Mouse (Mus musculus): ENCODE measurements around the gene Sgsm1. TPM values are rescaled to one million over a fixed set of nuclear protein-coding genes. Genes with fewer than 3 reads are reported as not detected.
"Not testable (repeated sequence)": the region's sequence is repeated elsewhere in the genome, so short reads cannot be mapped to it uniquely, and the experiment has no call there.

Sgsm1 gene
- polyA plus RNA-seq, 1 experiment = 0.08 TPM

GRCm38 (mm10) chr5:113349810-113350209 lies 39.2 kb upstream of the Sgsm1 start:
- TF ChIP-seq POLR2A (IDR thresholded peaks at IDR 0.05; ENCODE audit: low read depth, low read length) = no peak
- TF ChIP-seq CTCF (IDR thresholded peaks at IDR 0.05; ENCODE audit: extremely low read depth, insufficient read depth, insufficient read length, insufficient replicate concordance) = no peak
- no peak for DNase-seq (ENCODE audit: low read depth in 1 of 2, low spot score in 2 of 2)
- H3K27me3 ChIP-seq (ENCODE audit: control insufficient read depth, insufficient read depth, low read length) = 0 out of 2 replicates have a peak, but pooled peaks cover 6% of the 10 kb centered on the region
- H3K36me3 ChIP-seq (ENCODE audit: control insufficient read depth, insufficient read depth, low read length) = no peaks in the 10 kb centered on the region
- 41% methylated on average over 7 of the region's 7 CpGs for WGBS
- H3K4me3 ChIP-seq (ENCODE audit: extremely low read depth, insufficient read depth, insufficient read length) = no peak overlapping the region
- no peaks in the 10 kb centered on the region for H3K4me1 ChIP-seq (ENCODE audit: control insufficient read depth, insufficient read depth, insufficient read length)
- no peak overlapping the region for H3K27ac ChIP-seq (ENCODE audit: insufficient read depth, low read length)

- WGBS = 13% methylated on average over 7 of the region's 7 CpGs
- Histone ChIP-seq H3K36me3 (ENCODE audit: control insufficient read depth, insufficient read depth, low read length) (no peaks in the 10 kb centered on the region), H3K4me3 (ENCODE audit: extremely low read depth, insufficient read depth, insufficient read length) (no peak overlapping the region), H3K27me3 (ENCODE audit: control insufficient read depth, insufficient read depth, low read length) (0 out of 2 replicates have a peak, but pooled peaks cover 6% of the 10 kb centered on the region), H3K27ac (ENCODE audit: insufficient read depth, low read length) (no peak overlapping the region), H3K4me1 (ENCODE audit: control insufficient read depth, insufficient read depth, insufficient read length) (no peaks in the 10 kb centered on the region)
- no peak for TF ChIP-seq CTCF (IDR thresholded peaks at IDR 0.05; ENCODE audit: extremely low read depth, insufficient read depth, insufficient read length, insufficient replicate concordance)
- no peak for TF ChIP-seq POLR2A (IDR thresholded peaks at IDR 0.05; ENCODE audit: low read depth, low read length)
- DNase-seq (ENCODE audit: low read depth in 1 of 2, low spot score in 2 of 2) = no peak
These were observed 38.6 kb upstream of the Sgsm1 start for GRCm38 (mm10) chr5:113349226-113349625.

GRCm38 (mm10) chr5:113348597-113348996 lies 38.0 kb upstream of the Sgsm1 start:
- Histone ChIP-seq H3K36me3 (ENCODE audit: control insufficient read depth, insufficient read depth, low read length) (no peaks in the 10 kb centered on the region), H3K4me1 (ENCODE audit: control insufficient read depth, insufficient read depth, insufficient read length) (no peaks in the 10 kb centered on the region), H3K27ac (ENCODE audit: insufficient read depth, low read length) (no peak overlapping the region), H3K4me3 (ENCODE audit: extremely low read depth, insufficient read depth, insufficient read length) (no peak overlapping the region), H3K27me3 (ENCODE audit: control insufficient read depth, insufficient read depth, low read length) (0 out of 2 replicates have a peak, but pooled peaks cover 6% of the 10 kb centered on the region)
- 20% methylated on average over 13 of the region's 13 CpGs for WGBS
- no peak for TF ChIP-seq POLR2A (IDR thresholded peaks at IDR 0.05; ENCODE audit: low read depth, low read length)
- no peak for TF ChIP-seq CTCF (IDR thresholded peaks at IDR 0.05; ENCODE audit: extremely low read depth, insufficient read depth, insufficient read length, insufficient replicate concordance)
- DNase-seq (ENCODE audit: low read depth in 1 of 2, low spot score in 2 of 2) = no peak

GRCm38 (mm10) chr5:113347593-113347992 lies 37.0 kb upstream of the Sgsm1 start:
- TF ChIP-seq CTCF (IDR thresholded peaks at IDR 0.05; ENCODE audit: extremely low read depth, insufficient read depth, insufficient read length, insufficient replicate concordance) (no peak), POLR2A (IDR thresholded peaks at IDR 0.05; ENCODE audit: low read depth, low read length) (no peak)
- Histone ChIP-seq H3K4me3 (ENCODE audit: extremely low read depth, insufficient read depth, insufficient read length) (no peak overlapping the region), H3K27me3 (ENCODE audit: control insufficient read depth, insufficient read depth, low read length) (0 out of 2 replicates have a peak, but pooled peaks cover 6% of the 10 kb centered on the region), H3K4me1 (ENCODE audit: control insufficient read depth, insufficient read depth, insufficient read length) (no peaks in the 10 kb centered on the region), H3K27ac (ENCODE audit: insufficient read depth, low read length) (no peak overlapping the region), H3K36me3 (ENCODE audit: control insufficient read depth, insufficient read depth, low read length) (no peaks in the 10 kb centered on the region)
- no peak for DNase-seq (ENCODE audit: low read depth in 1 of 2, low spot score in 2 of 2)
- WGBS = 43% methylated on average over 12 of the region's 12 CpGs

GRCm38 (mm10) chr5:113346651-113347050 lies 36.1 kb upstream of the Sgsm1 start:
- not testable (repeated sequence) for H3K27ac ChIP-seq (ENCODE audit: insufficient read depth, low read length)

GRCm38 (mm10) chr5:113345781-113346180 lies 35.2 kb upstream of the Sgsm1 start:
- H3K4me3 ChIP-seq (ENCODE audit: extremely low read depth, insufficient read depth, insufficient read length) = no peak overlapping the region
- DNase-seq (ENCODE audit: low read depth in 1 of 2, low spot score in 2 of 2) = no peak
- H3K27me3 ChIP-seq (ENCODE audit: control insufficient read depth, insufficient read depth, low read length) = 0 out of 2 replicates have a peak, but pooled peaks cover 6% of the 10 kb centered on the region
- 21% methylated on average over 11 of the region's 11 CpGs for WGBS
- TF ChIP-seq POLR2A (IDR thresholded peaks at IDR 0.05; ENCODE audit: low read depth, low read length) (no peak), CTCF (IDR thresholded peaks at IDR 0.05; ENCODE audit: extremely low read depth, insufficient read depth, insufficient read length, insufficient replicate concordance) (no peak)
- H3K36me3 ChIP-seq (ENCODE audit: control insufficient read depth, insufficient read depth, low read length) = no peaks in the 10 kb centered on the region
- H3K4me1 ChIP-seq (ENCODE audit: control insufficient read depth, insufficient read depth, insufficient read length) = no peaks in the 10 kb centered on the region
- no peak overlapping the region for H3K27ac ChIP-seq (ENCODE audit: insufficient read depth, low read length)

More at GRCm38 (mm10) chr5:113346651-113347050, 36.1 kb upstream of the Sgsm1 start:
- H3K36me3 ChIP-seq (ENCODE audit: control insufficient read depth, insufficient read depth, low read length); H3K27me3 ChIP-seq (ENCODE audit: control insufficient read depth, insufficient read depth, low read length); DNase-seq (ENCODE audit: low read depth in 1 of 2, low spot score in 2 of 2); H3K4me1 ChIP-seq (ENCODE audit: control insufficient read depth, insufficient read depth, insufficient read length); H3K4me3 ChIP-seq (ENCODE audit: extremely low read depth, insufficient read depth, insufficient read length): not testable (repeated sequence)
- 39% methylated on average over 6 of the region's 6 CpGs for WGBS

GRCm38 (mm10) chr5:113344635-113345386 lies 34.2 kb upstream of the Sgsm1 start:
- Histone ChIP-seq H3K27ac (ENCODE audit: insufficient read depth, low read length) (no peak overlapping the region), H3K4me3 (ENCODE audit: extremely low read depth, insufficient read depth, insufficient read length) (no peak overlapping the region), H3K36me3 (ENCODE audit: control insufficient read depth, insufficient read depth, low read length) (no peaks in the 10 kb centered on the region), H3K27me3 (ENCODE audit: control insufficient read depth, insufficient read depth, low read length) (0 out of 2 replicates have a peak, but pooled peaks cover 6% of the 10 kb centered on the region), H3K4me1 (ENCODE audit: control insufficient read depth, insufficient read depth, insufficient read length) (no peaks in the 10 kb centered on the region)
- TF ChIP-seq POLR2A (IDR thresholded peaks at IDR 0.05; ENCODE audit: low read depth, low read length) (no peak), CTCF (IDR thresholded peaks at IDR 0.05; ENCODE audit: extremely low read depth, insufficient read depth, insufficient read length, insufficient replicate concordance) (no peak)
- DNase-seq (ENCODE audit: low read depth in 1 of 2, low spot score in 2 of 2) = no peak
- WGBS = 37% methylated on average over 15 of the region's 16 CpGs
